Mouse (Mus musculus): ENCODE results near the gene Xrcc6. TPM values are rescaled to one million over a fixed set of nuclear protein-coding genes. Genes with fewer than 3 reads are reported as not detected.

Xrcc6 gene
- total RNA-seq, 2 experiments from 2014 or later = 23.9 to 25.4 TPM

- intact Hi-C loops (cut with DNase I) = no loop called here
- Histone ChIP-seq H3K27ac (no peak within 1 kb of the TSS), H3K4me3 (no peak within 1 kb of the TSS)
- no peak for TF ChIP-seq CTCF (IDR thresholded peaks at IDR 0.05)
- no peak for DNase-seq
These were observed 7.3 kb upstream of the Xrcc6 start, which contains the start of gene 1700029P11Rik for GRCm38 (mm10) chr15:81980321-81980720. 1700029P11Rik (plus strand) TSS chr15:81980540.

- no peak for DNase-seq
- Histone ChIP-seq H3K4me3 (no peak overlapping the region), H3K27ac (no peak overlapping the region)
- no peak for TF ChIP-seq CTCF (IDR thresholded peaks at IDR 0.05)
- intact Hi-C loops (cut with DNase I) = no loop called here
These were observed 5.5 kb upstream of the Xrcc6 start for GRCm38 (mm10) chr15:81982173-81982572.

- no peak for TF ChIP-seq CTCF (IDR thresholded peaks at IDR 0.05)
- H3K4me3 ChIP-seq = no peak overlapping the region
- H3K27ac ChIP-seq = no peak overlapping the region
- DNase-seq = no peak
- intact Hi-C loops (cut with DNase I) = no loop called here
These were observed 2.1 kb upstream of the Xrcc6 start for GRCm38 (mm10) chr15:81985267-81986161.

GRCm38 (mm10) chr15:81989371-81990062 lies 1.9 kb downstream of the Xrcc6 start:
- peak; percentile 87 for TF ChIP-seq CTCF (IDR thresholded peaks at IDR 0.05)
- H3K27ac ChIP-seq = peak overlapping the region; percentile 61
- DNase-seq = peak; percentile 91
- no peak overlapping the region for H3K4me3 ChIP-seq
- intact Hi-C loops (cut with DNase I) = loop anchor here (1.0 to 5.0 kb wide), 2 partner anchors 29 to 162 kb away; partner anchors contain the start of gene Pmm1

- DNase-seq = no peak
- H3K27ac ChIP-seq = no peak overlapping the region
- H3K4me3 ChIP-seq = no peak overlapping the region
- intact Hi-C loops (cut with DNase I) = loop anchor here (5.0 kb wide), 1 partner anchor 163 kb away; no protein-coding TSS in a partner anchor
- no peak for TF ChIP-seq CTCF (IDR thresholded peaks at IDR 0.05)
These were observed 2.9 kb downstream of the Xrcc6 start for GRCm38 (mm10) chr15:81990549-81990948.

- no peak overlapping the region for H3K4me3 ChIP-seq
- H3K27ac ChIP-seq = no peak overlapping the region
- TF ChIP-seq CTCF (IDR thresholded peaks at IDR 0.05) = no peak
- no peak for DNase-seq
- intact Hi-C loops (cut with DNase I) = loop anchor here (5.0 kb wide), 1 partner anchor 167 kb away; no protein-coding TSS in a partner anchor
These were observed 6.4 kb downstream of the Xrcc6 start for GRCm38 (mm10) chr15:81993992-81994391.

GRCm38 (mm10) chr15:82004257-82004656 lies 16.6 kb downstream of the Xrcc6 start:
- no peak overlapping the region for H3K27ac ChIP-seq
- TF ChIP-seq CTCF (IDR thresholded peaks at IDR 0.05) = no peak
- intact Hi-C loops (cut with DNase I) = no loop called here

GRCm38 (mm10) chr15:82011947-82012346 lies 24.3 kb downstream of the Xrcc6 start:
- intact Hi-C loops (cut with DNase I) = no loop called here
- H3K27ac ChIP-seq = no peak overlapping the region
- H3K4me3 ChIP-seq = no peak overlapping the region
- DNase-seq = no peak
- TF ChIP-seq CTCF (IDR thresholded peaks at IDR 0.05) = no peak

More at GRCm38 (mm10) chr15:82004257-82004656, 16.6 kb downstream of the Xrcc6 start:
- no peak overlapping the region for H3K4me3 ChIP-seq
- DNase-seq = no peak

- H3K27ac ChIP-seq = peak overlapping the region; percentile 93
- TF ChIP-seq CTCF (IDR thresholded peaks at IDR 0.05) = no peak
- DNase-seq = no peak
- peak overlapping the region; percentile 77 for H3K4me3 ChIP-seq
- intact Hi-C loops (cut with DNase I) = no loop called here
These were observed 27.2 kb downstream of the Xrcc6 start for GRCm38 (mm10) chr15:82014745-82015391.

GRCm38 (mm10) chr15:82015392-82016100 lies 27.9 kb downstream of the Xrcc6 start:
- peak overlapping the region; percentile 77 for H3K4me3 ChIP-seq
- no peak for TF ChIP-seq CTCF (IDR thresholded peaks at IDR 0.05)
- intact Hi-C loops (cut with DNase I) = no loop called here
- DNase-seq = peak; percentile 46
- peak overlapping the region; percentile 93 for H3K27ac ChIP-seq

- intact Hi-C loops (cut with DNase I) = no loop called here
- DNase-seq = peak; percentile 99
- H3K27ac ChIP-seq = peak overlapping the region; percentile 93
- peak overlapping the region; percentile 77 for H3K4me3 ChIP-seq
- TF ChIP-seq CTCF (IDR thresholded peaks at IDR 0.05) = no peak
These were observed 28.6 kb downstream of the Xrcc6 start for GRCm38 (mm10) chr15:82016101-82016808.

Data from gastrocnemius, adult 2 months (tissue).